Mouse (Mus musculus): ENCODE data around the gene March6. TPM values are rescaled to one million over a fixed set of nuclear protein-coding genes. Genes with fewer than 3 reads are reported as not detected.
A peak's percentile ranks its signal among the peaks of the same experiment; 100 is the strongest.

Gene March6
- polyA plus RNA-seq, 1 experiment from 2014 or later, result 96.9 TPM

- 82% methylated on average over 19 of the region's 19 CpGs for WGBS
Observed at GRCm38 (mm10) chr15:31563577-31564546, 33.0 kb upstream of the March6 start.

GRCm38 (mm10) chr15:31562847-31563246 is 32.0 kb upstream of the March6 start:
- Histone ChIP-seq H3K4me3 (no peak overlapping the region), H3K9ac (no peak overlapping the region), H3K36me3 (replicated peaks) (no peaks in the 10 kb centered on the region), H3K27ac (no peak overlapping the region), H3K4me1 (no peaks in the 10 kb centered on the region), H3K27me3 (replicated peaks) (no peaks in the 10 kb centered on the region), H3K4me2 (no peak overlapping the region), H3K9me3 (no peaks in the 10 kb centered on the region)
- ATAC-seq (replicated peaks), result no peak
- 89% methylated on average over 8 of the region's 8 CpGs for WGBS

More at GRCm38 (mm10) chr15:31563577-31564546, 33.0 kb upstream of the March6 start:
- Histone ChIP-seq H3K27ac (no peak overlapping the region), H3K4me2 (no peak overlapping the region), H3K36me3 (replicated peaks) (no peaks in the 10 kb centered on the region), H3K9me3 (no peaks in the 10 kb centered on the region), H3K9ac (no peak overlapping the region), H3K4me3 (no peak overlapping the region), H3K27me3 (replicated peaks) (no peaks in the 10 kb centered on the region), H3K4me1 (no peaks in the 10 kb centered on the region)
- no peak for ATAC-seq (replicated peaks)

GRCm38 (mm10) chr15:31561976-31562375 is 31.1 kb upstream of the March6 start:
- Histone ChIP-seq H3K4me2 (no peak overlapping the region), H3K27me3 (replicated peaks) (no peaks in the 10 kb centered on the region), H3K27ac (no peak overlapping the region), H3K4me1 (no peaks in the 10 kb centered on the region), H3K4me3 (no peak overlapping the region), H3K9me3 (no peaks in the 10 kb centered on the region), H3K36me3 (replicated peaks) (no peaks in the 10 kb centered on the region), H3K9ac (no peak overlapping the region)
- 86% methylated on average over 4 of the region's 4 CpGs for WGBS
- no peak for ATAC-seq (replicated peaks)

GRCm38 (mm10) chr15:31561390-31561789 is 30.5 kb upstream of the March6 start:
- no peak for ATAC-seq (replicated peaks)
- Histone ChIP-seq H3K9me3 (no peaks in the 10 kb centered on the region), H3K27me3 (replicated peaks) (no peaks in the 10 kb centered on the region), H3K4me1 (no peaks in the 10 kb centered on the region), H3K9ac (no peak overlapping the region), H3K4me2 (no peak overlapping the region), H3K4me3 (no peak overlapping the region), H3K27ac (no peak overlapping the region), H3K36me3 (replicated peaks) (no peaks in the 10 kb centered on the region)
- 74% methylated on average over 6 of the region's 6 CpGs for WGBS

GRCm38 (mm10) chr15:31554855-31555254 is 24.0 kb upstream of the March6 start:
- Histone ChIP-seq H3K4me3 (no peak overlapping the region), H3K9ac (no peak overlapping the region), H3K36me3 (replicated peaks) (no peaks in the 10 kb centered on the region), H3K27me3 (replicated peaks) (no peaks in the 10 kb centered on the region), H3K4me2 (no peak overlapping the region), H3K9me3 (no peaks in the 10 kb centered on the region), H3K27ac (no peak overlapping the region), H3K4me1 (no peaks in the 10 kb centered on the region)
- no peak for ATAC-seq (replicated peaks)
- WGBS, result 82% methylated on average over 2 of the region's 2 CpGs

GRCm38 (mm10) chr15:31550381-31550780 is 19.5 kb upstream of the March6 start:
- ATAC-seq (replicated peaks), result no peak
- no peak overlapping the region for H3K27ac ChIP-seq
- H3K27me3 ChIP-seq (replicated peaks), result no peaks in the 10 kb centered on the region
- no peak overlapping the region for H3K9ac ChIP-seq
- no peaks in the 10 kb centered on the region for H3K9me3 ChIP-seq
- no peak overlapping the region for H3K4me3 ChIP-seq
- no peaks in the 10 kb centered on the region for H3K36me3 ChIP-seq (replicated peaks)
- no peak overlapping the region for H3K4me2 ChIP-seq
- no peaks in the 10 kb centered on the region for H3K4me1 ChIP-seq
- 76% methylated on average over 4 of the region's 4 CpGs for WGBS

GRCm38 (mm10) chr15:31547421-31547820 is 16.6 kb upstream of the March6 start:
- H3K36me3 ChIP-seq (replicated peaks), result no peaks in the 10 kb centered on the region
- no peak overlapping the region for H3K27ac ChIP-seq
- H3K9ac ChIP-seq, result no peak overlapping the region
- peaks cover 3% of the 10 kb centered on the region for H3K4me1 ChIP-seq
- H3K4me3 ChIP-seq, result no peak overlapping the region
- no peaks in the 10 kb centered on the region for H3K9me3 ChIP-seq
- H3K27me3 ChIP-seq (replicated peaks), result no peaks in the 10 kb centered on the region
- no peak overlapping the region for H3K4me2 ChIP-seq
- 77% methylated on average over 5 of the region's 5 CpGs for WGBS
- ATAC-seq (replicated peaks), result no peak

- Histone ChIP-seq H3K27ac (no peak overlapping the region), H3K4me2 (no peak overlapping the region), H3K4me1 (peaks cover 9% of the 10 kb centered on the region), H3K36me3 (replicated peaks) (no peaks in the 10 kb centered on the region), H3K9me3 (no peaks in the 10 kb centered on the region), H3K9ac (no peak overlapping the region), H3K4me3 (no peak overlapping the region), H3K27me3 (replicated peaks) (no peaks in the 10 kb centered on the region)
- no peak for ATAC-seq (replicated peaks)
- WGBS, result 87% methylated on average over 6 of the region's 6 CpGs
Observed at GRCm38 (mm10) chr15:31546291-31546690, 15.4 kb upstream of the March6 start.

GRCm38 (mm10) chr15:31545058-31545457 is 14.2 kb upstream of the March6 start:
- Histone ChIP-seq H3K27me3 (replicated peaks) (no peaks in the 10 kb centered on the region), H3K4me2 (no peak overlapping the region), H3K36me3 (replicated peaks) (no peaks in the 10 kb centered on the region), H3K4me1 (peaks cover 9% of the 10 kb centered on the region), H3K9me3 (no peaks in the 10 kb centered on the region), H3K27ac (no peak overlapping the region), H3K9ac (no peak overlapping the region), H3K4me3 (no peak overlapping the region)
- WGBS, result 85% methylated on average over 1 of the region's 1 CpGs
- no peak for ATAC-seq (replicated peaks)

GRCm38 (mm10) chr15:31543246-31543645 is 12.4 kb upstream of the March6 start:
- ATAC-seq (replicated peaks), result no peak
- WGBS, result 9% methylated on average over 3 of the region's 3 CpGs
- H3K4me1 ChIP-seq, result peaks cover 9% of the 10 kb centered on the region
- no peaks in the 10 kb centered on the region for H3K36me3 ChIP-seq (replicated peaks)
- no peak overlapping the region for H3K4me2 ChIP-seq
- no peak overlapping the region for H3K27ac ChIP-seq
- no peaks in the 10 kb centered on the region for H3K9me3 ChIP-seq
- H3K27me3 ChIP-seq (replicated peaks), result no peaks in the 10 kb centered on the region
- no peak overlapping the region for H3K4me3 ChIP-seq
- H3K9ac ChIP-seq, result no peak overlapping the region

- no peaks in the 10 kb centered on the region for H3K9me3 ChIP-seq
- no peaks in the 10 kb centered on the region for H3K36me3 ChIP-seq (replicated peaks)
- H3K4me1 ChIP-seq, result peaks cover 9% of the 10 kb centered on the region
- H3K4me2 ChIP-seq, result no peak overlapping the region; the same call in 1 of the 2 replicates
- no peak overlapping the region for H3K27ac ChIP-seq
- no peak overlapping the region for H3K4me3 ChIP-seq
- no peaks in the 10 kb centered on the region for H3K27me3 ChIP-seq (replicated peaks)
- peak; percentile 29; the same call in 1 of the 2 replicates for ATAC-seq (replicated peaks)
- no peak overlapping the region for H3K9ac ChIP-seq
- WGBS, result 8% methylated on average over 10 of the region's 10 CpGs
Observed at GRCm38 (mm10) chr15:31542013-31542958, 11.4 kb upstream of the March6 start.

GRCm38 (mm10) chr15:31540513-31540802 is 9.6 kb upstream of the March6 start:
- no peak for ATAC-seq (replicated peaks)
- H3K4me3 ChIP-seq, result no peak overlapping the region
- H3K9ac ChIP-seq, result no peak overlapping the region
- 91% methylated on average over 1 of the region's 1 CpGs for WGBS
- H3K4me2 ChIP-seq, result no peak overlapping the region
- H3K4me1 ChIP-seq, result peaks cover 22% of the 10 kb centered on the region
- no peaks in the 10 kb centered on the region for H3K36me3 ChIP-seq (replicated peaks)
- no peaks in the 10 kb centered on the region for H3K27me3 ChIP-seq (replicated peaks)
- no peak overlapping the region for H3K27ac ChIP-seq
- H3K9me3 ChIP-seq, result no peaks in the 10 kb centered on the region
